8 mouse cellular contexts compared by ENCODE assay signal in the genomic region with DNA sequence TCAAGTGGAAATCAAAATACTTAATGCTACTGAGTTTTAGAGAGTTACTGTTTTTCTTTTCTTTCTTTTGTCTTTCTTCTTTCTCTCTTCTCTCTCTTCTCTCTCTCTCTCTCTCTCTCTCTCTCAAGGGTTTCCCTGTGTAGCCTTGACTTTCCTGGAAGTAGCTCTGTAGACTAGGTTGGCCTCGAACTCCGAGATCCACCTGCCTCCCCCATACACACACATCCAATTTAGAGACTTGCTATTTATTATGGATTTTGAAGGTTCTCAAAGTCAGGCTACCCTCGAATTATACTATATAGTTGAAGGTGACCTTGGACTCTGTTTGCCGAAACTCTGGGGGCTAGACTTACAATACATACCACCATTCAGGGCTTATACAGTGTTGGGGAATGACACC. TPM values are rescaled to one million over a fixed set of nuclear protein-coding genes. Genes with fewer than 3 reads are reported as not detected.
DNase-seq lines count a peak whose midpoint lies in the region; ATAC-seq and TF ChIP-seq lines count a peak whose summit lies in the region.

No protein-coding gene starts in this region.

- no peaks in the 10 kb centered on the region for H3K9me3 ChIP-seq in kidney, embryonic 15.5 days (replicated peaks)
- no peaks in the 10 kb centered on the region for H3K9me3 ChIP-seq in hindbrain, embryonic 16.5 days (ENCODE audit: control insufficient read depth, low read length)
- no peaks in the 10 kb centered on the region for H3K9me3 ChIP-seq in midbrain, embryonic 16.5 days (replicated peaks; ENCODE audit: control insufficient read depth, low read length, poor library complexity, severe bottlenecking)

- no peak for DNase-seq in kidney, postnatal 36 days
- DNase-seq in embryo, embryonic 9.5 days (ENCODE audit: extremely low spot score): no peak
- no peak for DNase-seq in adrenal gland, postnatal 10 days
- no peak for DNase-seq in testis, postnatal 14 days (ENCODE audit: low spot score)

- H3K4me1 ChIP-seq in kidney, embryonic 15.5 days: peaks cover 16% of the 10 kb centered on the region
- H3K4me1 ChIP-seq in cortical plate, adult 2 months (ENCODE audit: control insufficient read depth, insufficient read depth, low read length): peaks cover 3% of the 10 kb centered on the region
- H3K4me1 ChIP-seq in hindbrain, embryonic 16.5 days (ENCODE audit: control insufficient read depth, insufficient read depth, low read depth, low read length): peaks cover 14% of the 10 kb centered on the region
- peaks cover 19% of the 10 kb centered on the region for H3K4me1 ChIP-seq in midbrain, embryonic 16.5 days (ENCODE audit: control insufficient read depth, insufficient read depth, low read length)

- H3K4me2 ChIP-seq in kidney, embryonic 15.5 days: peak overlapping the region; percentile 67
- peak overlapping the region; percentile 65 for H3K4me2 ChIP-seq in hindbrain, embryonic 16.5 days (ENCODE audit: low read length)
- H3K4me2 ChIP-seq in midbrain, embryonic 16.5 days (ENCODE audit: low read length): peak overlapping the region; percentile 77

- H3K27ac ChIP-seq in kidney, embryonic 15.5 days: 0 out of 2 replicates have a peak overlapping the region, but pooled peaks have one; percentile 99
- H3K27ac ChIP-seq in cortical plate, adult 2 months (ENCODE audit: insufficient read depth, low read length): no peak overlapping the region
- H3K27ac ChIP-seq in hindbrain, embryonic 16.5 days (ENCODE audit: low read depth, low read length): no peak overlapping the region
- H3K27ac ChIP-seq in midbrain, embryonic 16.5 days (ENCODE audit: low read length): no peak overlapping the region

- no peak for TF ChIP-seq CTCF in cortical plate, adult 2 months (IDR thresholded peaks at IDR 0.05; ENCODE audit: extremely low read depth, insufficient read depth, low read length)

- H3K36me3 ChIP-seq in kidney, embryonic 15.5 days: peaks cover 20% of the 10 kb centered on the region
- no peaks in the 10 kb centered on the region for H3K36me3 ChIP-seq in hindbrain, embryonic 16.5 days (ENCODE audit: control insufficient read depth, insufficient read depth, low read length)
- no peaks in the 10 kb centered on the region for H3K36me3 ChIP-seq in midbrain, embryonic 16.5 days (ENCODE audit: control insufficient read depth, insufficient read depth, low read length)

- peak overlapping the region; percentile 98 for H3K9ac ChIP-seq in kidney, embryonic 15.5 days
- peak overlapping the region; percentile 100; the same call in 1 of the 2 replicates for H3K9ac ChIP-seq in hindbrain, embryonic 16.5 days (ENCODE audit: low read depth, low read length)
- peak overlapping the region; percentile 99 for H3K9ac ChIP-seq in midbrain, embryonic 16.5 days (ENCODE audit: low read depth, low read length)

- ATAC-seq in kidney, embryonic 15.5 days (replicated peaks; ENCODE audit: low FRiP score): no peak
- ATAC-seq in hindbrain, embryonic 16.5 days: no peak
- no peak for ATAC-seq in midbrain, embryonic 16.5 days

- no peaks in the 10 kb centered on the region for H3K27me3 ChIP-seq in kidney, embryonic 15.5 days
- H3K27me3 ChIP-seq in hindbrain, embryonic 16.5 days (replicated peaks; ENCODE audit: control insufficient read depth, insufficient read depth, low read length): no peaks in the 10 kb centered on the region
- no peaks in the 10 kb centered on the region for H3K27me3 ChIP-seq in midbrain, embryonic 16.5 days (ENCODE audit: control insufficient read depth, insufficient read depth, low read depth, low read length)

- H3K4me3 ChIP-seq in kidney, embryonic 15.5 days (replicated peaks): peak overlapping the region; percentile 99
- H3K4me3 ChIP-seq in cortical plate, adult 2 months (ENCODE audit: insufficient read depth, low read length): peak overlapping the region; percentile 76; the same call in 1 of the 2 replicates
- H3K4me3 ChIP-seq in hindbrain, embryonic 16.5 days (ENCODE audit: low read length): peak overlapping the region; percentile 100
- peak overlapping the region; percentile 99 for H3K4me3 ChIP-seq in midbrain, embryonic 16.5 days (ENCODE audit: low read depth, low read length)

- WGBS in kidney, embryonic 15.5 days: 62% methylated on average over 4 of the region's 4 CpGs
- 86% methylated on average over 4 of the region's 4 CpGs for WGBS in hindbrain, embryonic 16.5 days
- WGBS in midbrain, embryonic 16.5 days: 75% methylated on average over 4 of the region's 4 CpGs

- no peak for TF ChIP-seq POLR2A in cortical plate, adult 2 months (IDR thresholded peaks at IDR 0.05; ENCODE audit: extremely low read depth, insufficient read depth, low read length)

RNA-seq across cellular contexts. Expression of gene Mob4, which starts 1.3 kb away (rescaled TPM):
- polyA plus RNA-seq in kidney, embryonic 15.5 days (2015; fragmentation: Nextera tagmentation; extraction: Ambion mirVana): 143 and 146 TPM in 2 replicates
- polyA plus RNA-seq in cortical plate, adult 2 months (2012; rRNA removed): 39.2 and 39.8 TPM in 2 replicates
- 158 and 160 TPM in 2 replicates for polyA plus RNA-seq in hindbrain, embryonic 16.5 days (2015; fragmentation: Nextera tagmentation; extraction: Ambion mirVana)
- polyA plus RNA-seq in midbrain, embryonic 16.5 days (2015; fragmentation: Nextera tagmentation; extraction: Ambion mirVana): 171 and 194 TPM in 2 replicates
- 100 to 1,000 TPM; 132 to 252 TPM for total RNA-seq in adrenal gland, postnatal 10 days (2021)

RNA-seq across cellular contexts. Expression of gene Hspd1, which starts 44.3 kb away (rescaled TPM):
- polyA plus RNA-seq in kidney, embryonic 15.5 days (2015; fragmentation: Nextera tagmentation; extraction: Ambion mirVana): 484 and 494 TPM in 2 replicates
- 97.7 and 98.4 TPM in 2 replicates for polyA plus RNA-seq in cortical plate, adult 2 months (2012; rRNA removed)
- polyA plus RNA-seq in hindbrain, embryonic 16.5 days (2015; fragmentation: Nextera tagmentation; extraction: Ambion mirVana): 284 and 285 TPM in 2 replicates
- polyA plus RNA-seq in midbrain, embryonic 16.5 days (2015; fragmentation: Nextera tagmentation; extraction: Ambion mirVana): 255 and 276 TPM in 2 replicates
- 100 to 1,000 TPM; 724 to 915 TPM for total RNA-seq in adrenal gland, postnatal 10 days (2021)

RNA-seq across cellular contexts. Expression of gene Hspe1, which starts 44.4 kb away (rescaled TPM):
- polyA plus RNA-seq in kidney, embryonic 15.5 days (2015; fragmentation: Nextera tagmentation; extraction: Ambion mirVana): 501 and 586 TPM in 2 replicates
- 141 and 142 TPM in 2 replicates for polyA plus RNA-seq in cortical plate, adult 2 months (2012; rRNA removed)
- polyA plus RNA-seq in hindbrain, embryonic 16.5 days (2015; fragmentation: Nextera tagmentation; extraction: Ambion mirVana): 223 and 242 TPM in 2 replicates
- 224 and 238 TPM in 2 replicates for polyA plus RNA-seq in midbrain, embryonic 16.5 days (2015; fragmentation: Nextera tagmentation; extraction: Ambion mirVana)
- total RNA-seq in adrenal gland, postnatal 10 days (2021): 100 to 1,000 TPM; 366 to 527 TPM
